Mouse (Mus musculus) limb, embryonic 11.5 days (tissue): ENCODE measurements at regions not wholly inside any gene's neighbourhood (a gene's known extent, or its start where the extent isn't known, plus 50 kb on each side); places are given as distances from the start of the nearest gene placed in this dataset.
A peak's percentile ranks its signal among the peaks of the same experiment; 100 is the strongest.

Experiments
- ATAC-seq: fragments of 200-750 bp; cut with Nextera tagmentation; 2 replicates; pipeline ENCODE4 v1.8.0; 2017; ENCODE audit warnings: low read depth; ENCODE audit not compliant: insufficient number of reproducible peaks, low FRiP score, low TSS enrichment
- DNase-seq: peaks from one replicate; pipeline ENCODE4 v3.0.0-alpha.2; 2015; ENCODE audit warnings: low spot score
- H3K27ac ChIP-seq: fragments of 300-500 bp; sonication (generic); replicated peaks from 2 replicates; pipeline ENCODE4 v1.5.1; 2014; ENCODE audit warnings: low read depth, mild to moderate bottlenecking, low read length
- H3K27me3 ChIP-seq: fragments of 300-500 bp; sonication (generic); 2 replicates; pipeline ENCODE4 v1.6.1; 2014; ENCODE audit warnings: mild to moderate bottlenecking, low read length, mixed read lengths; ENCODE audit not compliant: control insufficient read depth, insufficient read depth
- H3K36me3 ChIP-seq: fragments of 300-500 bp; sonication (generic); 2 replicates; pipeline ENCODE4 v1.6.1; 2014; ENCODE audit warnings: mild to moderate bottlenecking, low read length, moderate library complexity, mixed read lengths; ENCODE audit not compliant: control insufficient read depth, insufficient read depth
- H3K4me1 ChIP-seq: fragments of 300-500 bp; sonication (generic); 2 replicates; pipeline ENCODE4 v1.6.1; 2014; ENCODE audit warnings: low read length, mixed read lengths; ENCODE audit not compliant: control insufficient read depth, insufficient read depth
- H3K4me2 ChIP-seq: fragments of 300-500 bp; sonication (generic); 2 replicates; pipeline ENCODE4 v1.6.1; 2014; ENCODE audit warnings: low read depth, mild to moderate bottlenecking, moderate library complexity; ENCODE audit not compliant: severe bottlenecking
- H3K4me3 ChIP-seq: fragments of 300-500 bp; sonication (generic); 2 replicates; pipeline ENCODE4 v1.5.1; 2014; ENCODE audit warnings: low read depth, low read length
- H3K9ac ChIP-seq: fragments of 300-500 bp; sonication (generic); 2 replicates; pipeline ENCODE4 v1.6.1; 2014; ENCODE audit warnings: mild to moderate bottlenecking, low read length
- H3K9me3 ChIP-seq: fragments of 300-500 bp; sonication (generic); 2 replicates; pipeline ENCODE4 v1.6.1; 2016; ENCODE audit warnings: low read length; ENCODE audit not compliant: control insufficient read depth
- WGBS: fragments of 180-500 bp; shearing (Covaris S2); extraction: QIAGEN DNeasy Blood & Tissue Kit; methylation state at CpG from one replicate; pipeline ENCODE4 v1.1.7; 2014; 5-methylcytosine and 5-hydroxymethylcytosine counted together

- Histone ChIP-seq H3K27ac (no peak overlapping the region), H3K9me3 (no peaks in the 10 kb centered on the region), H3K4me1 (no peaks in the 10 kb centered on the region; the same call in 1 of the 2 replicates), H3K9ac (no peak overlapping the region), H3K4me3 (no peak overlapping the region), H3K36me3 (no peaks in the 10 kb centered on the region), H3K27me3 (no peaks in the 10 kb centered on the region), H3K4me2 (no peak overlapping the region)
- WGBS = 75% methylated on average over 4 of the region's 4 CpGs
- ATAC-seq = no peak
- no peak for DNase-seq
These were observed 57.0 kb downstream of the Mbl2 start for GRCm38 (mm10) chr19:30289721-30290120.

- H3K4me2 ChIP-seq = no peak overlapping the region
- DNase-seq = peak; percentile 61
- 45% methylated on average over 15 of the region's 15 CpGs for WGBS
These were observed 62.5 kb downstream of the Mbl2 start for GRCm38 (mm10) chr19:30295263-30295704.

DNA sequence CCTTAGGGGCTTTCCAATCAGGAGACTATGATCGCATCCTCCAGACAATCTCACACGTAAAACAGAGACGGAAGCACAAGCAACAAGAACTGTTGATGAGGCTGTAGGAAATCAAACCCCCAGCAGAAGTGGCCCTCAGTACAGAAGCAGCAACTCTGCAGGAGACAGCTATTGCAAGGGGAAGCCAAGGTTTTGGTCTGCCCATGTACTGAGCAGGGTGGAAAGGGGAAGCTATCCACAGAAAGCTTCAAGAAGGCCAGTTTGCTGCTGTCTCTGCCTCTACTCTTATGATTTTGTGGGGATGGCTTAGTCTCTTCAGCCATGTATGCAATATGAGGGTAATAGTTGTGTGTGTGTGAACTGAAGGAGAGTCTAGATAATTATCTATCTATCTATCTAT is 63.3 kb downstream of the Mbl2 start:
- no peak for DNase-seq
- no peak for ATAC-seq
- H3K27me3 ChIP-seq = no peaks in the 10 kb centered on the region
- no peak overlapping the region for H3K4me3 ChIP-seq
- H3K36me3 ChIP-seq = no peaks in the 10 kb centered on the region
- H3K9ac ChIP-seq = no peak overlapping the region
- H3K9me3 ChIP-seq = no peaks in the 10 kb centered on the region
- H3K27ac ChIP-seq = no peak overlapping the region
- no peaks in the 10 kb centered on the region for H3K4me1 ChIP-seq
- no peak overlapping the region for H3K4me2 ChIP-seq
- 82% methylated on average over 3 of the region's 3 CpGs for WGBS

More at GRCm38 (mm10) chr19:30295263-30295704, 62.5 kb downstream of the Mbl2 start:
- Histone ChIP-seq H3K4me1 (no peaks in the 10 kb centered on the region), H3K27ac (no peak overlapping the region), H3K36me3 (no peaks in the 10 kb centered on the region), H3K4me3 (no peak overlapping the region), H3K9ac (no peak overlapping the region), H3K27me3 (no peaks in the 10 kb centered on the region), H3K9me3 (no peaks in the 10 kb centered on the region)
- ATAC-seq = no peak

- Histone ChIP-seq H3K9me3 (no peaks in the 10 kb centered on the region), H3K4me1 (no peaks in the 10 kb centered on the region), H3K4me2 (no peak overlapping the region), H3K9ac (no peak overlapping the region), H3K4me3 (no peak overlapping the region), H3K36me3 (no peaks in the 10 kb centered on the region), H3K27me3 (no peaks in the 10 kb centered on the region), H3K27ac (no peak overlapping the region)
- DNase-seq (no peak), ATAC-seq (no peak)
- 92% methylated on average over 3 of the region's 3 CpGs for WGBS
These were observed 66.8 kb downstream of the Mbl2 start for GRCm38 (mm10) chr19:30299536-30299935.

DNA sequence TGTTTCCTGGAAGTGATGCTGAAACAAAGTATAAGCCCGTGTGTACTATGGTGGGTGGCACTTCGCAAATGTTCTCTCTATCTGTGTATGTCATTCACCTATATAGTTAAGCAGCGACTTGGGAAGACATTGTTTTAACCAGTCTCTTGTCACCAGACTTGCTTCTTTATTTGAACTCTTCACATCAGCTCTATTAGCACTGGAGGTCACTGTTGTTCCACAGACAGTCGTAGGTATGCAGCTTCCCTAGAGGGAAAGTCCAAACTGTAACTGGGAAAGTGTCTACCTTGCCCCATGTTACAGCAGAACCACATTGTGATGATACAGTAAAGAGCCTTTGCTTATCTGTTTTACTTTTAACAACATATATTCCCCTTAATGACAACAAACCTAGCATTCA is 69.5 kb downstream of the Mbl2 start:
- H3K4me3 ChIP-seq = no peak overlapping the region
- H3K4me1 ChIP-seq = no peaks in the 10 kb centered on the region
- H3K9ac ChIP-seq = no peak overlapping the region
- H3K27ac ChIP-seq = no peak overlapping the region
- H3K4me2 ChIP-seq = no peak overlapping the region
- H3K9me3 ChIP-seq = no peaks in the 10 kb centered on the region
- no peaks in the 10 kb centered on the region for H3K36me3 ChIP-seq
- no peaks in the 10 kb centered on the region for H3K27me3 ChIP-seq
- WGBS = 85% methylated on average over 4 of the region's 4 CpGs
- no peak for ATAC-seq
- no peak for DNase-seq

DNA sequence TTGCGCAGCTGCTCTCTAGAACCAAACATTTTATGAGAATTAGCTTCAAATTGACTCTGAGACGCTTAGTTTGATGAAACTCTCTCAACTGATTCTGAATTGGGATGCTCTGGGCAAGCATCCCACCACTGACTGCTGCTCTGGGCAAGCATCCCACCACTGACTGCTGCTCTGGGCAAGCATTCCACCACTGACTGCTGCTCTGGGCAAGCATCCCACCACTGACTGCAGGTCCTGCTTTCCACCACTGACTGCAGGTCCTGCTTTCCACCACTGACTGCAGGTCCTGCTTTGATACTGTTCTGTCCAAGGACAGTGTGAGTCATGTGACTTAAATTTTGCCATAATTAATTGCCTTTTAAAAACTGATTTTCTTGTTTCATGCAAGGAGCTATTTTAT is 73.6 kb downstream of the Mbl2 start:
- Histone ChIP-seq H3K4me2 (no peak overlapping the region), H3K27ac (no peak overlapping the region), H3K4me1 (no peaks in the 10 kb centered on the region), H3K27me3 (no peaks in the 10 kb centered on the region), H3K36me3 (no peaks in the 10 kb centered on the region), H3K9me3 (no peaks in the 10 kb centered on the region), H3K9ac (no peak overlapping the region), H3K4me3 (no peak overlapping the region)
- DNase-seq = no peak
- 93% methylated on average over 2 of the region's 2 CpGs for WGBS
- ATAC-seq = no peak

GRCm38 (mm10) chr19:30306919-30307318 is 74.2 kb downstream of the Mbl2 start:
- WGBS = 65% methylated on average over 6 of the region's 6 CpGs
- ATAC-seq (no peak), DNase-seq (no peak)
- no peak overlapping the region for H3K27ac ChIP-seq
- no peak overlapping the region for H3K4me2 ChIP-seq
- H3K36me3 ChIP-seq = no peaks in the 10 kb centered on the region
- no peaks in the 10 kb centered on the region for H3K27me3 ChIP-seq
- H3K9ac ChIP-seq = no peak overlapping the region
- H3K4me1 ChIP-seq = no peaks in the 10 kb centered on the region
- no peaks in the 10 kb centered on the region for H3K9me3 ChIP-seq
- H3K4me3 ChIP-seq = no peak overlapping the region

DNA sequence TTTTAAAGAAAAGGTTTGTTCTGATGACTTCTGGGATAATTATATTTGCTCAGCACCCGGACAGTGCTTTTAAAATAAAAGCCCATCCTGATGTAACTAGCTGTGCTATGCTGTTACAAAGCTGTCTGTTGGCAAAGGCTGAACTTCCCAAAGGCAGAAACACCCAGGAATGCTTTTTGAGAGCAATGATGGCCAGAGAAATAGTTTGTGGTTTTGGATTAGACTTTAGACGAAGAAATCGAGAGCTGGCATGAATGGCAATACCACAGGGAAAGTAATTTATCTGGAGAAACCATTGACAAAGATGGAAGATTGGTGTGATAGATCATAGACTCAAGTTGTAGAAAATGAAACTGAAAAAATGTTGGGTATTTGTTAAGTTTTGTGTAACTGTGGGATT is 84.6 kb downstream of the Mbl2 start:
- H3K4me1 ChIP-seq = no peaks in the 10 kb centered on the region

GRCm38 (mm10) chr19:30327693-30328092 is 95.0 kb downstream of the Mbl2 start:
- ATAC-seq = no peak
- no peak for DNase-seq
- no peak overlapping the region for H3K27ac ChIP-seq
- H3K4me2 ChIP-seq = no peak overlapping the region
- H3K9me3 ChIP-seq = no peaks in the 10 kb centered on the region
- H3K4me3 ChIP-seq = no peak overlapping the region
- H3K4me1 ChIP-seq = no peaks in the 10 kb centered on the region
- no peaks in the 10 kb centered on the region for H3K36me3 ChIP-seq
- H3K27me3 ChIP-seq = no peaks in the 10 kb centered on the region
- no peak overlapping the region for H3K9ac ChIP-seq

More for the DNA sequence above, 84.6 kb downstream of the Mbl2 start:
- DNase-seq = no peak
- Histone ChIP-seq H3K27ac (no peak overlapping the region), H3K36me3 (no peaks in the 10 kb centered on the region), H3K4me2 (no peak overlapping the region), H3K9ac (no peak overlapping the region), H3K4me3 (no peak overlapping the region), H3K27me3 (no peaks in the 10 kb centered on the region), H3K9me3 (no peaks in the 10 kb centered on the region)
- WGBS = 94% methylated on average over 3 of the region's 3 CpGs
- no peak for ATAC-seq
